Mouse (Mus musculus) kidney, postnatal 0 days (tissue): ENCODE data around the gene Mmel1. TPM values are rescaled to one million over a fixed set of nuclear protein-coding genes. Genes with fewer than 3 reads are reported as not detected.

Source experiments
- ATAC-seq: fragments of 200-750 bp; cut with Nextera tagmentation; replicated peaks from 2 replicates; pipeline ENCODE4 v1.8.0; 2017; ENCODE audit warnings: low read depth, moderate number of reproducible peaks, moderate TSS enrichment, moderate library complexity; ENCODE audit not compliant: low FRiP score
- DNase-seq: peaks from one replicate; pipeline ENCODE4 v3.0.0-alpha.2; 2016; ENCODE audit warnings: low spot score
- H3K27ac ChIP-seq: fragments of 300-500 bp; sonication (generic); 2 replicates; pipeline ENCODE4 v1.5.1; 2014; ENCODE audit warnings: mild to moderate bottlenecking
- H3K27me3 ChIP-seq: fragments of 300-500 bp; sonication (generic); 2 replicates; pipeline ENCODE4 v1.6.1; 2014; ENCODE audit warnings: low read length, mixed read lengths; ENCODE audit not compliant: insufficient read depth
- H3K36me3 ChIP-seq: fragments of 300-500 bp; sonication (generic); 2 replicates; pipeline ENCODE4 v1.6.1; 2014; ENCODE audit warnings: low read length, mixed read lengths; ENCODE audit not compliant: insufficient read depth
- H3K4me1 ChIP-seq: fragments of 300-500 bp; sonication (generic); replicated peaks from 2 replicates; pipeline ENCODE4 v1.6.1; 2014; ENCODE audit warnings: antibody characterized with exemption, low read length, mixed read lengths; ENCODE audit not compliant: insufficient read depth
- H3K4me2 ChIP-seq: fragments of 300-500 bp; sonication (generic); 2 replicates; pipeline ENCODE4 v1.6.1; 2014; ENCODE audit warnings: mild to moderate bottlenecking, low read length, moderate library complexity, mixed read lengths
- H3K4me3 ChIP-seq: fragments of 300-500 bp; sonication (generic); replicated peaks from 2 replicates; pipeline ENCODE4 v1.5.1; 2014; ENCODE audit warnings: low read depth, low read length
- H3K9ac ChIP-seq: fragments of 300-500 bp; sonication (generic); 2 replicates; pipeline ENCODE4 v1.6.1; 2014; ENCODE audit warnings: low read depth, low read length
- H3K9me3 ChIP-seq: fragments of 300-500 bp; sonication (generic); replicated peaks from 2 replicates; pipeline ENCODE4 v1.6.1; 2016; ENCODE audit warnings: low read length, inconsistent platforms, mixed read lengths
- CTCF ChIP-seq: IDR thresholded peaks from 2 replicates; pipeline ENCODE4 v1.5.1; 2016; ENCODE audit warnings: antibody characterized with exemption, low read depth, mild to moderate bottlenecking, moderate library complexity
- WGBS: fragments of 180-500 bp; shearing (Covaris S2); extraction: QIAGEN DNeasy Blood & Tissue Kit; methylation state at CpG from one replicate; pipeline ENCODE4 v1.1.7; 2014; 5-methylcytosine and 5-hydroxymethylcytosine counted together
- polyA plus RNA-seq: library from polyadenylated mRNA; unstranded; fragments of >200 nt; fragmentation: Nextera tagmentation; extraction: Ambion mirVana; gene quantifications from 2 replicates; pipeline ENCODE4 v1.2.1, GENCODE M21; 2015

Mmel1 gene
- polyA plus RNA-seq, 1 experiment from 2014 or later: not detected

DNA sequence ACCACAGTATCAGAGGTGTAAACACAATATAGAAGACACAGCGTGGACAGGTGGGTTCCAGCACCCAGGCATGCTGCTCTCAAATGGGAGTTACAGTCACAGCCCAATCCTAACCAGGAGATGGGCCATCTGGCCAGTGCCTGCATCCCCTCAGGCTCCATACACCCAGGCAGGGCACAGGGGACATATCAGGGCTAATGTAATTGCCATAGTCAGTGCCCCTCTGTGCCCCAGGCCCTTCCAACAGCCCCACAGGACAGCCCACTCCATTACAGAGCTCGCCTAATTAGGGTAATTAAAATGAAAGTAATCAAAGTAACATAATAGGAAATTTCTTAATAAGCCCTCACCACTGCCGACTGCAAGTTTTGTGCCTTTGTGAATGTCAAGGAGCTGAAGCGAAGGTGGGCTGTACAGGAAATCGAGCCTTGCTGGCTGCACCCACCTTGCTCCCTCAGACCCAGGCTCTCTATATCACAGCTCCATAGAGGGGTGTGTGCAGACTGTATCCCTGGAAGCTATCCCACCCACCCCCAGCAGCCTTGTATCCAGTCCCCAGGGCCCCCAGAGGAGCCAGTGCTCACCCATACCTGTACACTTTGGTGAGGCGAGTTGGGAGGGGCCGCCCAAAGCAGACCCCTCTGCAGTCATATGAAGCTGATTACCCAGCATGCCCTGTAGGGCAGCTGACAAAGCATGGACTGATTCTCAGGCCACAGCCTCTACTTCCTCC, 33.0 kb upstream of the Mmel1 start:
- TF ChIP-seq CTCF: no peak
- WGBS: 69% methylated on average over 7 of the region's 7 CpGs
- H3K9ac ChIP-seq: no peak overlapping the region
- H3K4me2 ChIP-seq: no peak overlapping the region
- no peaks in the 10 kb centered on the region for H3K36me3 ChIP-seq
- DNase-seq (no peak), ATAC-seq (no peak)
- no peaks in the 10 kb centered on the region for H3K4me1 ChIP-seq
- no peak overlapping the region for H3K27ac ChIP-seq
- H3K9me3 ChIP-seq: no peaks in the 10 kb centered on the region
- no peaks in the 10 kb centered on the region for H3K27me3 ChIP-seq
- no peak overlapping the region for H3K4me3 ChIP-seq

DNA sequence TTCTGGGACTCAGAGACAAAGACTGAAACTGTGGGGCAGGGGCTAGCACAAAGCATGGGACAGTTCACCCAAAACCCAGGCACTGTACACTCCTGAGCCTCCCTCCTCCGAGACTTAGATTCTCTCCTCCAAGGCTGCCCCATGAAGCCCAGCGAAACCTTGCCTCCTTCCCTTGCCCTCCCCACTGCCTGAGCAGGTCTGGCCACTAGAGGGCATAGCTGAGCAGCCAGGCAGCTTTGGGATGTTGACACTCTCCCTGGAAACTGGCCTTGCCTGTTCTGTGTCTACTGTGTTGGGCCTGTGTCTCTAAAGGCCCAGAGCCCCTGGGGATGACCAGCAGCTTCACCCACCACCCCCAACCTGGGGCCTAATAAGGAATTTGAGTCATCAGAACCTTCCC, 32.2 kb upstream of the Mmel1 start, which contains the start of gene Ttc34:
Ttc34 (plus strand) TSS at position 290 of the 400 bp plus-strand sequence.
- 40% methylated on average over 2 of the region's 2 CpGs for WGBS
- no peak within 1 kb of the TSS for H3K4me3 ChIP-seq
- TF ChIP-seq CTCF: peak; percentile 82
- H3K27ac ChIP-seq: no peak within 1 kb of the TSS
- H3K36me3 ChIP-seq: no peaks in the 10 kb centered on the region
- peak; percentile 27 for DNase-seq
- no peak within 1 kb of the TSS for H3K9ac ChIP-seq
- no peaks in the 10 kb centered on the region for H3K27me3 ChIP-seq
- H3K9me3 ChIP-seq: no peaks in the 10 kb centered on the region
- H3K4me2 ChIP-seq: no peak within 1 kb of the TSS
- no peaks in the 10 kb centered on the region for H3K4me1 ChIP-seq
- no peak for ATAC-seq

DNA sequence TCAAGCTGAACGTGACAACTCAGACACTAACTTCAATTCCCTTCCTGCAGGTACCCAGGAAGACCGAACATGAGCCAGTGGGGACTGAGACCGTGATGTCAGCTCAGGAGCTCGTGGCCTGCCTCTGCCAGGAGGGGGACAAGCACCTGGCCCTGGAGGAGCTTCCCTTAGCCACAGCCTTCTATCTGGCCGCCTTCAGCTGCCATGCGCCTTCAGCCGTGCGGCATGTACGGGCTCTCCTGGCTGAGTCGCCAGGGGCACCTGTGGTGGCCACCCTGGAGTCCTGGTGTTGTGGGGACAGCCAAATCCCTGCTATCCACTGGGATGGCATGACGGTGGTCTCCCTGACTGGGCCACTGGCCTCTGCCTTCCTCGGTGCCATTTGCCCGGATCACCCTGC, 30.6 kb upstream of the Mmel1 start:
- Histone ChIP-seq H3K4me3 (no peak overlapping the region), H3K4me2 (no peak overlapping the region), H3K9ac (no peak overlapping the region), H3K27ac (no peak overlapping the region), H3K36me3 (no peaks in the 10 kb centered on the region), H3K4me1 (no peaks in the 10 kb centered on the region), H3K9me3 (no peaks in the 10 kb centered on the region), H3K27me3 (no peaks in the 10 kb centered on the region)
- no peak for ATAC-seq
- no peak for DNase-seq
- WGBS: 85% methylated on average over 13 of the region's 13 CpGs
- no peak for TF ChIP-seq CTCF

DNA sequence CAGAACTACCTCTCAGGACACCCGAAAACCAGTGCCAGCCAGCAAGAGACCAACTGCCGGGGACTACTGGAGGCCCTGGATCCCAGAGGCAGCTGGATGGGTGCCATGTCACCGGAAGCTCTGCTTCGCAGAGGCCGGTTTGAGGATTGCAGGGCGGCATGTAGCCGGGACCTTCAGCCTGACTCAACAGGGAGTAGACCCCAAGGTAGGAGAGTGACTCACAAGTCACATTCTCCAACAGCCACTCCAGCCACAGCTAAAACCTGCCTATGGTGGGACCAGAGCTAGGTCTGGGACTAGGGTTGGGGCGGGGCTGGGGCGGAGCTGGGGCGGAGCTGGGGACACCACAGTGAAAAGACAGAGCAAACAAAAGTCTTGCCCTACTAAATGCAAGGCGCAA, 30.0 kb upstream of the Mmel1 start:
- H3K4me1 ChIP-seq: no peaks in the 10 kb centered on the region
- no peak for DNase-seq
- no peak overlapping the region for H3K4me3 ChIP-seq
- no peaks in the 10 kb centered on the region for H3K36me3 ChIP-seq
- no peak overlapping the region for H3K9ac ChIP-seq
- no peak overlapping the region for H3K27ac ChIP-seq
- 45% methylated on average over 11 of the region's 11 CpGs for WGBS
- H3K9me3 ChIP-seq: no peaks in the 10 kb centered on the region
- H3K27me3 ChIP-seq: no peaks in the 10 kb centered on the region
- no peak overlapping the region for H3K4me2 ChIP-seq
- no peak for ATAC-seq
- TF ChIP-seq CTCF: no peak

DNA sequence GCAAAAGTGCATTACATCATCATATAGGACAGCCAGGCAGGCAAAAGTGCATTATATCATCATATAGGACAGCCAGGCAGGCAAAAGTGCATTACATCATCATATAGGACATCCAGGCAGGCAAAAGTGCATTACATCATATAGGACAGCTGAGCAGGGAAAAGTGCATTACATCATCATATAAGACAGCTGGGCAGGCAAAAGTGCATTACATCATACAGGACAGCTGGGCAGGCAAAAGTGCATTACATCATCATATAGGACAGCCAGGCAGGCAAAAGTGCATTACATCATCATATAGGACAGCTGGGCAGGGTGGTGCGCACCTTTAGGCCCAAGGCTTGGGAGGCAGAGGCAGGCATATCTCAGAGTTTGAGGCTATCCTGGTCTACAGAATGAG, 16.7 kb upstream of the Mmel1 start:
- H3K4me3 ChIP-seq: no peak overlapping the region
- peaks cover 30% of the 10 kb centered on the region for H3K27me3 ChIP-seq
- no peak overlapping the region for H3K9ac ChIP-seq
- peaks cover 4% of the 10 kb centered on the region; the same call in 1 of the 2 replicates for H3K4me1 ChIP-seq
- no peaks in the 10 kb centered on the region; the same call in 1 of the 2 replicates for H3K9me3 ChIP-seq
- no peak overlapping the region for H3K27ac ChIP-seq
- no peak for ATAC-seq
- no peak for TF ChIP-seq CTCF
- no peaks in the 10 kb centered on the region for H3K36me3 ChIP-seq
- no peak overlapping the region for H3K4me2 ChIP-seq
- DNase-seq: no peak
- 92% methylated on average over 1 of the region's 1 CpGs for WGBS

DNA sequence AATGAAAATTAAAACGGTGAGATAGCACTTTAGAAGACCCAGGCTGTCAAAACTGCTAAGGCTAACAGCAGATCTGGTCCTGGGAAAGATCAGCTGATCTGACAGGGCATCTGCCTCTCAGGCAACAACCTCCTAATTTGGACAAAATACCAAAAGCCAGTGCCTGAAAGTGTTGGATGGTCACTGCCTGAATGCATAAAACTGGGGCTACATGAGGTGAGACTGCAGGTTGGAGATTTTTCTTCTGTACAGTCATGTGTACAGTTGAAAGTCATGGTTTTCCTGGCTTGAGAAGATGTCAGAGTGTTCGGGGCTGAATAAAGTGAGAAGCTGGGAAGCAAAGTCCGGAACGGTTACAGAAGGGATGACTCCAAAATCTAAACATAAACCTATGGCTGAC, 15.5 kb upstream of the Mmel1 start:
- TF ChIP-seq CTCF: no peak
- WGBS: 72% methylated on average over 4 of the region's 4 CpGs

More for the DNA sequence above, 15.5 kb upstream of the Mmel1 start:
- no peaks in the 10 kb centered on the region; the same call in 1 of the 2 replicates for H3K9me3 ChIP-seq
- no peak overlapping the region for H3K4me2 ChIP-seq
- H3K36me3 ChIP-seq: no peaks in the 10 kb centered on the region
- H3K27me3 ChIP-seq: peaks cover 30% of the 10 kb centered on the region
- H3K27ac ChIP-seq: no peak overlapping the region
- ATAC-seq: no peak
- no peak overlapping the region for H3K9ac ChIP-seq
- no peak overlapping the region for H3K4me3 ChIP-seq
- H3K4me1 ChIP-seq: peaks cover 4% of the 10 kb centered on the region; the same call in 1 of the 2 replicates
- DNase-seq: no peak
